Mouse (Mus musculus): Measurements from ENCODE around the gene Capn1.

Capn1 gene

GRCm38 (mm10) chr19:5992012-5992411 lies 23.7 kb downstream of the Capn1 start:
- in situ Hi-C loops (cut with MboI, MseI), result no loop called here

GRCm38 (mm10) chr19:5991467-5991866 lies 24.2 kb downstream of the Capn1 start:
- in situ Hi-C loops (cut with MboI, MseI), result no loop called here

GRCm38 (mm10) chr19:5990921-5991320 lies 24.8 kb downstream of the Capn1 start:
- in situ Hi-C loops (cut with MboI, MseI), result no loop called here

- in situ Hi-C loops (cut with MboI, MseI), result no loop called here
These were observed 25.7 kb downstream of the Capn1 start for GRCm38 (mm10) chr19:5990033-5990432.

GRCm38 (mm10) chr19:5989585-5989984 lies 26.1 kb downstream of the Capn1 start:
- in situ Hi-C loops (cut with MboI, MseI), result no loop called here

- in situ Hi-C loops (cut with MboI, MseI), result no loop called here
These were observed 26.8 kb downstream of the Capn1 start for GRCm38 (mm10) chr19:5988815-5989452.

GRCm38 (mm10) chr19:5988027-5988814 lies 27.5 kb downstream of the Capn1 start:
- in situ Hi-C loops (cut with MboI, MseI), result no loop called here

GRCm38 (mm10) chr19:5986043-5986442 lies 29.7 kb downstream of the Capn1 start, which contains the start of gene Slc22a20:
Gene Slc22a20 (minus strand): TSS chr19:5986143.
- in situ Hi-C loops (cut with MboI, MseI), result no loop called here

GRCm38 (mm10) chr19:5980477-5980876 lies 35.2 kb downstream of the Capn1 start:
- in situ Hi-C loops (cut with MboI, MseI), result no loop called here

- in situ Hi-C loops (cut with MboI, MseI), result loop anchor here (5.0 kb wide), 1 partner anchor 135 kb away; no protein-coding TSS in a partner anchor
These were observed 38.0 kb downstream of the Capn1 start for GRCm38 (mm10) chr19:5977717-5978116.

GRCm38 (mm10) chr19:5975676-5976075 lies 40.0 kb downstream of the Capn1 start:
- in situ Hi-C loops (cut with MboI, MseI), result loop anchor here (5.0 kb wide), 1 partner anchor 137 kb away; no protein-coding TSS in a partner anchor

- in situ Hi-C loops (cut with MboI, MseI), result loop anchor here (5.0 kb wide), 1 partner anchor 137 kb away; no protein-coding TSS in a partner anchor
These were observed 40.6 kb downstream of the Capn1 start for GRCm38 (mm10) chr19:5975112-5975511.

GRCm38 (mm10) chr19:5967664-5968063 lies 48.0 kb downstream of the Capn1 start:
- in situ Hi-C loops (cut with MboI, MseI), result no loop called here

- in situ Hi-C loops (cut with MboI, MseI), result no loop called here
These were observed 48.9 kb downstream of the Capn1 start for GRCm38 (mm10) chr19:5966786-5967185.

- in situ Hi-C loops (cut with MboI, MseI), result no loop called here
These were observed 49.8 kb downstream of the Capn1 start for GRCm38 (mm10) chr19:5965910-5966309.

- in situ Hi-C loops (cut with MboI, MseI), result no loop called here
These were observed 50.4 kb downstream of the Capn1 start for GRCm38 (mm10) chr19:5965280-5965679.

GRCm38 (mm10) chr19:5964804-5965203 lies 50.9 kb downstream of the Capn1 start:
- in situ Hi-C loops (cut with MboI, MseI), result loop anchor here (5.0 kb wide), 2 partner anchors 52 to 162 kb away; partner anchors contain the start of genes Capn1 and Snx15

GRCm38 (mm10) chr19:5963883-5964562 lies 51.7 kb downstream of the Capn1 start, which contains the start of gene Pola2:
Gene Pola2 (minus strand): TSS chr19:5964202.
- in situ Hi-C loops (cut with MboI, MseI), result loop anchor here (5.0 kb wide), 2 partner anchors 53 to 163 kb away; partner anchors contain the start of genes Capn1 and Snx15

- in situ Hi-C loops (cut with MboI, MseI), result loop anchor here (5.0 kb wide), 2 partner anchors 55 to 165 kb away; partner anchors contain the start of genes Capn1 and Snx15
These were observed 53.0 kb downstream of the Capn1 start for GRCm38 (mm10) chr19:5962651-5963050.

- in situ Hi-C loops (cut with MboI, MseI), result no loop called here
These were observed 58.3 kb downstream of the Capn1 start for GRCm38 (mm10) chr19:5957371-5957770.

GRCm38 (mm10) chr19:5956685-5957084 lies 59.0 kb downstream of the Capn1 start:
- in situ Hi-C loops (cut with MboI, MseI), result no loop called here
